8 mouse cellular contexts compared by ENCODE assay signal in the genomic region with DNA sequence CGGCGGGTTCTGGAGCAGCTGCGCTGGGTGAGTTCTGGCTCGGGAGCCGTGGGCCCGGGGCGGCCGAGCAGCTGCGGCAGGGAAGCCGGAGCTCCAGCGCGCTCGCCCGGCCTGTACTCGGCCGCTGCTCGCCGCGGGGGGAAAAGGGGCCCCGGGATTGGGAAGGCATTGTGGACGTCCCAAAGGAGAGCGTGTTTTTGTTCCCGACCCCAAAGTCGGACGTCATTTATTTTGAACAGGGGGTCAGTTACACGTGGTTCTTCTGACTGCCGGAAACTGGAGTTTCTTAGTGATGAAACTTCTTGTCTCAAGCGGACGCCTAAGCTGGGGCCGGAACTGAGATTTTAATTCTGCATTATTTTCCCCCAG. TPM values are rescaled to one million over a fixed set of nuclear protein-coding genes. Genes with fewer than 3 reads are reported as not detected.
DNase-seq lines count a peak whose midpoint lies in the region; ATAC-seq and TF ChIP-seq lines count a peak whose summit lies in the region.

No protein-coding gene starts in this region.

- TF ChIP-seq POLR2A in ES-Bruce4 (IDR thresholded peaks at IDR 0.05; ENCODE audit: insufficient read depth, low read length) = no peak
- TF ChIP-seq POLR2A in limb, embryonic 14.5 days (IDR thresholded peaks at IDR 0.05; ENCODE audit: borderline replicate concordance, extremely low read depth, insufficient read depth, insufficient read length) = 0 out of 2 replicates have a peak, but pooled peaks have one; percentile 2
- TF ChIP-seq POLR2A in olfactory bulb, adult 2 months (IDR thresholded peaks at IDR 0.05; ENCODE audit: insufficient read depth, low read depth, low read length) = no peak

- H3K4me3 ChIP-seq in gastrocnemius, adult 2 months = peak overlapping the region; percentile 72
- peak overlapping the region; percentile 85 for H3K4me3 ChIP-seq in ES-Bruce4 (ENCODE audit: low read depth, low read length)
- peak overlapping the region; percentile 80 for H3K4me3 ChIP-seq in forebrain, embryonic 10.5 days
- H3K4me3 ChIP-seq in limb, embryonic 14.5 days (replicated peaks; ENCODE audit: low read length) = peak overlapping the region; percentile 88
- H3K4me3 ChIP-seq in olfactory bulb, adult 2 months (ENCODE audit: insufficient read depth, low read depth, low read length) = peak overlapping the region; percentile 65

- TF ChIP-seq CTCF in gastrocnemius, adult 2 months (IDR thresholded peaks at IDR 0.05) = no peak
- TF ChIP-seq CTCF in ES-Bruce4 (IDR thresholded peaks at IDR 0.05; ENCODE audit: low read depth, low read length) = no peak
- no peak for TF ChIP-seq CTCF in olfactory bulb, adult 2 months (IDR thresholded peaks at IDR 0.05; ENCODE audit: insufficient read depth, low read depth, low read length)

- H3K9me3 ChIP-seq in ES-Bruce4 (replicated peaks; ENCODE audit: control insufficient read depth, insufficient read depth, low read length, poor library complexity, severe bottlenecking) = no peaks in the 10 kb centered on the region
- H3K9me3 ChIP-seq in forebrain, embryonic 10.5 days = no peaks in the 10 kb centered on the region
- H3K9me3 ChIP-seq in limb, embryonic 14.5 days (ENCODE audit: control insufficient read depth, low read length) = no peaks in the 10 kb centered on the region

- H3K4me2 ChIP-seq in limb, embryonic 14.5 days (replicated peaks; ENCODE audit: low read depth, low read length, severe bottlenecking) = peak overlapping the region; percentile 77

- peak overlapping the region; percentile 90 for H3K9ac ChIP-seq in ES-Bruce4 (ENCODE audit: low read depth, poor library complexity, severe bottlenecking)
- peak overlapping the region; percentile 93 for H3K9ac ChIP-seq in limb, embryonic 14.5 days (ENCODE audit: low read depth, low read length, severe bottlenecking)

- TF ChIP-seq EP300 in ES-Bruce4 (IDR thresholded peaks at IDR 0.05; ENCODE audit: insufficient read depth, low read depth, low read length) = no peak

- WGBS in forebrain, embryonic 10.5 days = under 1% methylated on average over 30 of the region's 30 CpGs
- under 1% methylated on average over 29 of the region's 30 CpGs for WGBS in limb, embryonic 14.5 days
- under 1% methylated on average over 30 of the region's 30 CpGs for WGBS in olfactory bulb, adult 2 months

- H3K27me3 ChIP-seq in ES-Bruce4 (ENCODE audit: control insufficient read depth, insufficient read depth, low read length, poor library complexity, severe bottlenecking) = no peaks in the 10 kb centered on the region
- H3K27me3 ChIP-seq in forebrain, embryonic 10.5 days (ENCODE audit: poor library complexity, severe bottlenecking) = no peaks in the 10 kb centered on the region
- no peaks in the 10 kb centered on the region for H3K27me3 ChIP-seq in limb, embryonic 14.5 days (ENCODE audit: control insufficient read depth, insufficient read depth, low read length)

- peak overlapping the region; percentile 100 for H3K27ac ChIP-seq in gastrocnemius, adult 2 months
- no peak overlapping the region for H3K27ac ChIP-seq in ES-Bruce4 (ENCODE audit: insufficient read depth, low read length)
- peak overlapping the region; percentile 97 for H3K27ac ChIP-seq in forebrain, embryonic 10.5 days
- H3K27ac ChIP-seq in limb, embryonic 14.5 days (replicated peaks; ENCODE audit: low read depth, low read length) = peak overlapping the region; percentile 93
- peak overlapping the region; percentile 28; the same call in 1 of the 2 replicates for H3K27ac ChIP-seq in olfactory bulb, adult 2 months (ENCODE audit: insufficient read depth, low read depth, low read length)

- DNase-seq in gastrocnemius, adult 2 months = no peak
- DNase-seq in gastrocnemius, postnatal 36 days = no peak
- DNase-seq in forebrain, embryonic 10.5 days (ENCODE audit: extremely low spot score, low spot score) = no peak
- peak; percentile 64 for DNase-seq in limb, embryonic 14.5 days (ENCODE audit: low spot score)
- no peak for DNase-seq in adrenal gland, postnatal 10 days
- no peak for DNase-seq in ovary, postnatal 36 days (ENCODE audit: low spot score)

- intact Hi-C loops in gastrocnemius, adult 2 months (cut with DNase I) = loop anchor here (2.0 kb wide), 2 partner anchors 65 to 119 kb away; partner anchors contain the start of genes Gemin2, Pnn and Sec23a
- intact Hi-C loops in gastrocnemius, postnatal 36 days (cut with DNase I) = loop anchor here (2.0 kb wide), 1 partner anchor 121 kb away; no protein-coding TSS in a partner anchor

- peak; percentile 59 for ATAC-seq in limb, embryonic 14.5 days (ENCODE audit: low FRiP score, low read depth)

- no peaks in the 10 kb centered on the region for H3K36me3 ChIP-seq in ES-Bruce4 (ENCODE audit: control insufficient read depth, insufficient read depth, low read length, poor library complexity, severe bottlenecking)
- H3K36me3 ChIP-seq in forebrain, embryonic 10.5 days (replicated peaks) = peaks cover 19% of the 10 kb centered on the region
- no peaks in the 10 kb centered on the region for H3K36me3 ChIP-seq in limb, embryonic 14.5 days (ENCODE audit: control insufficient read depth, insufficient read depth, low read length)

- H3K4me1 ChIP-seq in ES-Bruce4 (ENCODE audit: control insufficient read depth, insufficient read depth, low read length) = no peaks in the 10 kb centered on the region
- H3K4me1 ChIP-seq in forebrain, embryonic 10.5 days = peaks cover 35% of the 10 kb centered on the region
- peaks cover 16% of the 10 kb centered on the region for H3K4me1 ChIP-seq in limb, embryonic 14.5 days (ENCODE audit: control insufficient read depth, insufficient read depth, low read length)
- peaks cover 6% of the 10 kb centered on the region for H3K4me1 ChIP-seq in olfactory bulb, adult 2 months (ENCODE audit: control insufficient read depth, insufficient read depth, low read length)

RNA-seq across cellular contexts. Expression of gene Mia2, which starts 36.0 kb away (rescaled TPM):
- total RNA-seq in gastrocnemius, adult 2 months (2021) = 100 to 1,000 TPM; 113 to 123 TPM
- 100 to 1,000 TPM in 1 of 2 experiments, 10 to 100 TPM in 1; 83.9 to 111 TPM for total RNA-seq in gastrocnemius, postnatal 36 days (2021)
- polyA plus RNA-seq in ES-Bruce4 (2011; ENCODE audit: insufficient read depth, insufficient read length, low read depth, missing spikeins) = 73.7 and 75.9 TPM in 2 replicates
- 43.8 and 46.3 TPM in 2 replicates for polyA plus RNA-seq in forebrain, embryonic 10.5 days (2016; fragmentation: Nextera tagmentation; extraction: Ambion mirVana)
- polyA plus RNA-seq in limb, embryonic 14.5 days (2012; rRNA removed) = 52.5 and 59.1 TPM in 2 replicates
- polyA plus RNA-seq in limb, embryonic 14.5 days (2014; fragmentation: Nextera tagmentation; extraction: Ambion mirVana) = 60.0 and 61.8 TPM in 2 replicates
- 493 TPM in 1 of 2 replicates, not detected in the other for polyA plus RNA-seq in olfactory bulb, adult 2 months (2012; ENCODE audit: insufficient read depth, insufficient read length, low replicate concordance, missing spikeins)
- total RNA-seq in adrenal gland, postnatal 10 days (2021) = 10 to 100 TPM; 86.8 to 88.6 TPM
